15 mouse cellular contexts compared by ENCODE assay signal in genomic region chr8:72057643-72058042, GRCm38 (mm10). TPM values are rescaled to one million over a fixed set of nuclear protein-coding genes. Genes with fewer than 3 reads are reported as not detected.
ATAC-seq lines count a peak whose summit lies in the region.
"Had no signal": no experiment of that assay in that cellular context is flagged by ENCODE, and none has a peak within 500 bp of the region (broad histone marks: within the 10 kb centered on the region; RNA-seq: fewer than 3 reads in every experiment).

No protein-coding gene starts in this region.

- ATAC-seq in granulocyte monocyte progenitor cell, adult 5-6 weeks (replicated peaks; ENCODE audit: poor library complexity, severe bottlenecking) = peak; percentile 87
- ATAC-seq in megakaryocyte, adult 5-6 weeks (ENCODE audit: poor library complexity, severe bottlenecking) = peak; percentile 94
- peak; percentile 66 for ATAC-seq in megakaryocyte progenitor cell, adult 5-6 weeks (replicated peaks; ENCODE audit: poor library complexity)
- peak; percentile 78 for ATAC-seq in monocyte, adult 5-6 weeks (replicated peaks; ENCODE audit: insufficient number of reproducible peaks, low FRiP score, low TSS enrichment, poor library complexity, severe bottlenecking)

RNA-seq across cellular contexts. Expression of gene Olfr372, which starts 16.6 kb away (rescaled TPM):
- total RNA-seq in granulocyte monocyte progenitor cell, adult 5-6 weeks (2014; fragmentation: Nextera tagmentation) = not detected in 2 replicates
- not detected in 2 replicates for total RNA-seq in granulocyte monocyte progenitor cell, adult 5-6 weeks (2017)
- not detected in 2 replicates for total RNA-seq in megakaryocyte, adult 5-6 weeks (2015)
- total RNA-seq in megakaryocyte, adult 5-6 weeks (2017) = 0.18 and 0.37 TPM in 2 replicates
- total RNA-seq in megakaryocyte progenitor cell, adult 5-6 weeks (2015) = not detected in 2 replicates
- not detected in 2 replicates for total RNA-seq in megakaryocyte progenitor cell, adult 5-6 weeks (2017)
- total RNA-seq in monocyte, adult 5-6 weeks (2017) = not detected in 3 replicates
- total RNA-seq: adrenal gland, adult 18-20 months; adrenal gland, adult 2 months; adrenal gland, adult 8-10 months; adrenal gland, postnatal 10 days; adrenal gland, postnatal 14 days; adrenal gland, postnatal 25 days; adrenal gland, postnatal 36 days; adrenal gland, postnatal 4 days; CH12.LX; ES-E14 had no signal

RNA-seq across cellular contexts. Expression of gene Olfr373, which starts 25.3 kb away (rescaled TPM):
- total RNA-seq in granulocyte monocyte progenitor cell, adult 5-6 weeks (2014; fragmentation: Nextera tagmentation) = not detected in 2 replicates
- not detected in 2 replicates for total RNA-seq in granulocyte monocyte progenitor cell, adult 5-6 weeks (2017)
- total RNA-seq in megakaryocyte, adult 5-6 weeks (2015) = not detected in 2 replicates
- total RNA-seq in megakaryocyte, adult 5-6 weeks (2017) = not detected in 2 replicates
- total RNA-seq in megakaryocyte progenitor cell, adult 5-6 weeks (2015) = not detected in 2 replicates
- not detected in 2 replicates for total RNA-seq in megakaryocyte progenitor cell, adult 5-6 weeks (2017)
- not detected in 3 replicates for total RNA-seq in monocyte, adult 5-6 weeks (2017)
- total RNA-seq: adrenal gland, adult 18-20 months; adrenal gland, adult 2 months; adrenal gland, adult 8-10 months; adrenal gland, postnatal 10 days; adrenal gland, postnatal 14 days; adrenal gland, postnatal 25 days; adrenal gland, postnatal 36 days; CH12.LX had no signal

RNA-seq across cellular contexts. Expression of gene Cyp4f18, which starts 48.2 kb away (rescaled TPM):
- total RNA-seq in granulocyte monocyte progenitor cell, adult 5-6 weeks (2014; fragmentation: Nextera tagmentation) = 11.7 and 15.8 TPM in 2 replicates
- total RNA-seq in granulocyte monocyte progenitor cell, adult 5-6 weeks (2017) = 6.5 and 7.1 TPM in 2 replicates
- 107 and 114 TPM in 2 replicates for total RNA-seq in megakaryocyte, adult 5-6 weeks (2015)
- total RNA-seq in megakaryocyte, adult 5-6 weeks (2017) = 65.9 and 74.6 TPM in 2 replicates
- 6.5 and 10.8 TPM in 2 replicates for total RNA-seq in megakaryocyte progenitor cell, adult 5-6 weeks (2015)
- 2.0 and 5.6 TPM in 2 replicates for total RNA-seq in megakaryocyte progenitor cell, adult 5-6 weeks (2017)
- 153 to 273 TPM (median 260 TPM) in 3 replicates for total RNA-seq in monocyte, adult 5-6 weeks (2017)
- total RNA-seq: G1E had no signal

RNA-seq across cellular contexts. Expression of gene Olfr374, which starts 49.2 kb away (rescaled TPM):
- not detected in 2 replicates for total RNA-seq in granulocyte monocyte progenitor cell, adult 5-6 weeks (2014; fragmentation: Nextera tagmentation)
- total RNA-seq in granulocyte monocyte progenitor cell, adult 5-6 weeks (2017) = not detected in 2 replicates
- total RNA-seq in megakaryocyte, adult 5-6 weeks (2015) = not detected in 2 replicates
- total RNA-seq in megakaryocyte, adult 5-6 weeks (2017) = not detected in 2 replicates
- not detected in 2 replicates for total RNA-seq in megakaryocyte progenitor cell, adult 5-6 weeks (2015)
- not detected in 2 replicates for total RNA-seq in megakaryocyte progenitor cell, adult 5-6 weeks (2017)
- total RNA-seq in monocyte, adult 5-6 weeks (2017) = 0.21 to 0.49 TPM in 2 of 3 replicates, not detected in the other
- total RNA-seq: adrenal gland, adult 18-20 months; adrenal gland, adult 2 months; adrenal gland, adult 8-10 months; adrenal gland, postnatal 10 days; adrenal gland, postnatal 14 days; adrenal gland, postnatal 25 days; adrenal gland, postnatal 36 days; adrenal gland, postnatal 4 days; CH12.LX had no signal

Comparison
In these comparisons a context has a peak if more than half of its experiments do, and no peak if none do; other contexts are left out.
1. Peak in every context shown above with its lines: ATAC-seq.